31 mouse cellular contexts compared by ENCODE assay signal in the genomic region with DNA sequence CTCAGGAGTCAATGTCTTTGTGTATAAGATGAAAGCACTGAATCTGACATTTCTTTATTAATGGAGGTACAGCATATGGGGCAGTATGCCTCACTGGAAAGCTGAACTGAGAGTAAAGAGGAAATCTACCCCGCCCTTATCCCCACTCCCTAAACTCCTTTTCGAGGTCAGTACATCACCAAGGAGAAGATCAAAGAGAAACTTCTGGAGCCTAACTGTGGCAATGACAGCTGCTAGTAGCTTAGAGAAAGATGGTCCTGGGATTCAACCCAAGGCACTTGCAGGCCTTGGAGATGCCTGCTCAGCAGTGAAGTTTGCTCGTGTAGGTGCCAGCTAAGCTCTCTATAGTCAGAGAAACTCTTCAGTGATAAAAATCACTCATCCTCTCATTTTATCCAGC.
"Had no signal": no experiment of that assay in that cellular context is flagged by ENCODE, and none has a peak within 500 bp of the region (broad histone marks: within the 10 kb centered on the region; RNA-seq: fewer than 3 reads in every experiment).

No protein-coding gene starts in this region.

- H3K27ac ChIP-seq: heart, embryonic 10.5 days; heart, embryonic 13.5 days; heart, embryonic 15.5 days; hindbrain, embryonic 10.5 days; hindbrain, embryonic 12.5 days; hindbrain, embryonic 13.5 days; hindbrain, embryonic 14.5 days; hindbrain, embryonic 15.5 days; hindbrain, postnatal 0 days; intestine, embryonic 15.5 days; layer of hippocampus, adult 2 months; left cerebral cortex, adult 2 months had no signal

- H3K9me3 ChIP-seq: heart, embryonic 10.5 days; heart, embryonic 12.5 days; heart, embryonic 13.5 days; heart, embryonic 15.5 days; hindbrain, embryonic 10.5 days; hindbrain, embryonic 12.5 days; hindbrain, embryonic 13.5 days; hindbrain, embryonic 15.5 days; intestine, embryonic 15.5 days had no signal

- H3K9ac ChIP-seq: heart, embryonic 12.5 days; heart, embryonic 13.5 days; heart, embryonic 15.5 days; hindbrain, embryonic 12.5 days; hindbrain, embryonic 13.5 days; hindbrain, embryonic 14.5 days; hindbrain, embryonic 15.5 days; intestine, embryonic 15.5 days had no signal

- H3K4me2 ChIP-seq: heart, embryonic 11.5 days; heart, embryonic 12.5 days; heart, embryonic 13.5 days; heart, embryonic 15.5 days; hindbrain, embryonic 12.5 days; hindbrain, embryonic 13.5 days; hindbrain, embryonic 14.5 days; hindbrain, embryonic 15.5 days; intestine, embryonic 15.5 days had no signal

- H3K36me3 ChIP-seq: heart, embryonic 10.5 days; heart, embryonic 12.5 days; heart, embryonic 13.5 days; heart, embryonic 15.5 days; hindbrain, embryonic 10.5 days; hindbrain, embryonic 12.5 days; hindbrain, embryonic 13.5 days; hindbrain, embryonic 15.5 days; intestine, embryonic 15.5 days had no signal

- H3K4me3 ChIP-seq: heart, embryonic 10.5 days; heart, embryonic 12.5 days; heart, embryonic 13.5 days; heart, embryonic 15.5 days; hindbrain, embryonic 10.5 days; hindbrain, embryonic 12.5 days; hindbrain, embryonic 13.5 days; hindbrain, embryonic 15.5 days; intestine, embryonic 15.5 days; layer of hippocampus, adult 2 months; left cerebral cortex, adult 2 months had no signal

- H3K27me3 ChIP-seq: heart, embryonic 12.5 days; heart, embryonic 15.5 days; hindbrain, embryonic 12.5 days; hindbrain, embryonic 13.5 days; hindbrain, embryonic 15.5 days; intestine, embryonic 15.5 days had no signal

- ATAC-seq: hindbrain, embryonic 16.5 days; hindbrain, postnatal 0 days; intestine, embryonic 15.5 days; intestine, embryonic 16.5 days; intestine, postnatal 0 days had no signal

- DNase-seq: heart, postnatal 10 days; heart, postnatal 14 days; heart, postnatal 36 days; heart, postnatal 4 days; kidney, adult 18-20 months; kidney, adult 2 months; kidney, adult 8-10 months; kidney, adult 9 months; kidney, postnatal 10 days; kidney, postnatal 14 days; kidney, postnatal 36 days; kidney, postnatal 4 days; layer of hippocampus, adult 9-11 months; layer of hippocampus, postnatal 36 days had no signal

- H3K4me1 ChIP-seq: hindbrain, embryonic 10.5 days; hindbrain, embryonic 12.5 days had no signal
